Mouse (Mus musculus) G1E (cell line): ENCODE measurements around the gene Gbgt1.

ENCODE experiments used
- CTCF ChIP-seq: IDR thresholded peaks from 2 replicates; pipeline ENCODE4 v1.5.1; 2012; ENCODE audit warnings: low read depth, low read length, inconsistent platforms, mixed read lengths
- GATA1 ChIP-seq: IDR thresholded peaks from 2 replicates; pipeline ENCODE4 v1.6.1; 2012; ENCODE audit warnings: borderline replicate concordance, low read length, inconsistent platforms, mixed read lengths
- GATA2 ChIP-seq: IDR thresholded peaks from 2 replicates; pipeline ENCODE4 v1.6.1; 2012; ENCODE audit warnings: low read depth, low read length, inconsistent platforms, borderline replicate concordance
- POLR2AphosphoS5 ChIP-seq: IDR thresholded peaks from 2 replicates; pipeline ENCODE4 v1.6.1; 2012; ENCODE audit warnings: low read depth, low read length, inconsistent platforms; ENCODE audit not compliant: insufficient replicate concordance
- TAL1 ChIP-seq: conservative IDR thresholded peaks from 2 replicates; pipeline ENCODE4 v1.6.1; 2012; ENCODE audit warnings: low read depth, low read length, inconsistent platforms, mixed read lengths

DNA sequence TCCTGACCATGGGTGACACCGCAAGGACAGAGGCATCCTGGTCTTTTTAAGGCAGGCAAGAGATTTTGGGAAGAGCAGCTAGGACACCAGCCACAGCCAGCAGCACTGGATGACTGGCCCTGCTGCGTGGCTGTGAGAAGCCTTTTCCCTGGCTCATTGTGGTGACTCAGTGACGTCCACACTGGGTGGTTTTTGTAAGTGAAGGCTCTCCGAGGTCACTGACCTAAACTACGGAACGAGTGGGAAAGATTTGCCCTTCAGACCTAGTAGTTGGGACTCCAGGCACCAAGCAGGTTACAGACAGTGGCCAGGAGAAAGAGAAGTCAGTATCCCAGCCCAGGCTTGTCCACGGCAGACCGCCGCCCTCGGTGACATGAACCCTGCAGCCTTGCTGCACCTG lies 27.7 kb downstream of the Gbgt1 start:
- TF ChIP-seq GATA1 (no peak), CTCF (no peak), GATA2 (no peak), POLR2AphosphoS5 (no peak), TAL1 (no peak)
